Mouse (Mus musculus): ENCODE data around the gene Eloa. TPM values are rescaled to one million over a fixed set of nuclear protein-coding genes. Genes with fewer than 3 reads are reported as not detected.

The Eloa gene
- total RNA-seq, 2 experiments from 2014 or later = 25.6 to 26.0 TPM

GRCm38 (mm10) chr4:135960717-135961116, 60.8 kb downstream of the Eloa start:
- DNase-seq (ENCODE audit: low spot score in 2 of 2) = peak; percentile 79 to 84

GRCm38 (mm10) chr4:135958354-135958753, 63.2 kb downstream of the Eloa start:
- DNase-seq (ENCODE audit: low spot score in 2 of 2) = no peak

- no peak for DNase-seq (ENCODE audit: low spot score in 2 of 2)
These were observed 65.7 kb downstream of the Eloa start for GRCm38 (mm10) chr4:135955886-135956285.

- DNase-seq (ENCODE audit: low spot score in 2 of 2) = peak; percentile 66 to 81
These were observed 67.3 kb downstream of the Eloa start for GRCm38 (mm10) chr4:135954241-135954640.

Other genes starting within 250 kb of the Eloa start
- gene Srsf10, start 166.0 kb downstream of the Eloa start, total RNA-seq (2021) = 10 to 100 TPM; 72.3 to 76.1 TPM
- 10 to 100 TPM; 39.6 to 52.7 TPM for gene Pnrc2, start 147.9 kb downstream of the Eloa start, total RNA-seq (2021)
- gene Cnr2, start 126.4 kb downstream of the Eloa start, total RNA-seq (2021) = not detected
- gene Fuca1, start 101.0 kb downstream of the Eloa start, total RNA-seq (2021) = 10 to 100 TPM; 33.6 to 36.5 TPM
- gene Hmgcl, start 75.3 kb downstream of the Eloa start, total RNA-seq (2021) = 10 to 100 TPM; 36.0 to 36.7 TPM
- gene Gale, start 58.0 kb downstream of the Eloa start, total RNA-seq (2021) = 10 to 100 TPM; 25.0 to 28.0 TPM
- 10 to 100 TPM; 94.5 to 97.4 TPM for gene Lypla2, start 49.1 kb downstream of the Eloa start, total RNA-seq (2021)
- gene Pithd1, start 34.5 kb downstream of the Eloa start, total RNA-seq (2021) = 10 to 100 TPM; 93.6 to 94.4 TPM
- 100 to 1,000 TPM; 277 to 280 TPM for gene Rpl11, start 31.7 kb upstream of the Eloa start, total RNA-seq (2021)
- gene Id3, start 121.7 kb upstream of the Eloa start, total RNA-seq (2021) = 10 to 100 TPM; 34.9 to 43.2 TPM
- gene E2f2, start 150.6 kb upstream of the Eloa start, total RNA-seq (2021) = under 1 TPM; 0.30 to 0.40 TPM
- 1 to 10 TPM; 2.6 to 3.0 TPM for gene Asap3, start 184.6 kb upstream of the Eloa start, total RNA-seq (2021)
- gene Tcea3, start 226.0 kb upstream of the Eloa start, total RNA-seq (2021) = under 1 TPM; 0.49 to 0.77 TPM